Mouse (Mus musculus) small intestine, adult 2 months (tissue): ENCODE results near the gene Plch1.

Source experiments
- CTCF ChIP-seq: fragments of 200-500 bp; IDR thresholded peaks from 2 replicates; pipeline ENCODE4 v1.5.1; 2012; ENCODE audit warnings: low read depth, mild to moderate bottlenecking, control low read depth, inconsistent platforms, low read length, moderate library complexity, mixed read lengths; ENCODE audit not compliant: insufficient replicate concordance, insufficient read length; ENCODE audit errors: extremely low read depth
- POLR2A ChIP-seq: fragments of 200-500 bp; IDR thresholded peaks from 2 replicates; pipeline ENCODE4 v1.6.1; 2012; ENCODE audit warnings: low read depth, mild to moderate bottlenecking, control low read depth, inconsistent platforms, low read length, moderate library complexity

DNA sequence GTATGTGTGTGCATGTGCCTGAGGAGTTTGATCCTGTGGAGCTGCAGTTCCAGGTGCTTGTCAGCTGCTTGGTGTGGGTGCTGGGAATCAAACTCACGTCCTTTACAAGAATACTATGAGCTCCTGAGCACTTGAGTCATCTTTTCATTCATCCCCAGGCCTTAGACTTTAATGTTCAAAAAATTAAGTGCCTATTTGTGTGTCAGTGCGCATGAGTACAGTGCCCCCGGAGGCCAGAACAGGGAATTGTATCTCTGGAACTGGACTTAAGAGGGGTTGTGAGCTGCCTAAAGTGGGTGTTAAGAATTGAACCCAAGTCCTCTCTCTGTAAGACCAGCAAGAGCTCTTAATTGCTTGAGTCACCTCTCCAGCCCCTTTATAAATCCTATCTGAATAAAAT lies 20.4 kb upstream of the Plch1 start:
- TF ChIP-seq CTCF (peak; percentile 52; the same call in 1 of the 2 replicates), POLR2A (no peak)
